Mouse (Mus musculus) CH12.LX (cell line): ENCODE data around the gene Abca16. TPM values are rescaled to one million over a fixed set of nuclear protein-coding genes. Genes with fewer than 3 reads are reported as not detected.
A peak's percentile ranks its signal among the peaks of the same experiment; 100 is the strongest.

ENCODE experiments used
- DNase-seq: peaks from one replicate; pipeline ENCODE4 v3.0.0-alpha.2; 2013; ENCODE audit errors: extremely low read depth
- H3K27ac ChIP-seq: 2 replicates; pipeline ENCODE4 v1.5.1; 2012; ENCODE audit warnings: low read depth, mild to moderate bottlenecking, control low read depth, moderate library complexity; ENCODE audit not compliant: insufficient read depth
- H3K27me3 ChIP-seq: replicated peaks from 2 replicates; pipeline ENCODE3; 2012; ENCODE audit warnings: inconsistent platforms
- H3K36me3 ChIP-seq, 2 experiments: replicated peaks in 1 of 2; 2 replicates each; pipeline versions ENCODE3 to v1.6.1; 2012; ENCODE audit warnings: inconsistent platforms in 1 of 2, low read length in 1 of 2, mild to moderate bottlenecking in 1 of 2, mixed read lengths in 1 of 2, moderate library complexity in 1 of 2; ENCODE audit not compliant: control insufficient read depth in 1 of 2, insufficient read depth in 1 of 2
- H3K4me1 ChIP-seq, 2 experiments: 2 replicates each; pipeline ENCODE4 v1.6.1; 2012; ENCODE audit warnings: inconsistent platforms in 1 of 2, moderate library complexity in 1 of 2; ENCODE audit not compliant: insufficient read depth in 2 of 2, control insufficient read depth in 1 of 2
- H3K4me2 ChIP-seq: 2 replicates; pipeline ENCODE4 v1.6.1; 2012; ENCODE audit warnings: low read depth, mild to moderate bottlenecking, control low read depth; ENCODE audit not compliant: poor library complexity, insufficient read depth, severe bottlenecking
- H3K4me3 ChIP-seq, 3 experiments: fragments of 150-350 bp in 1 of 3; sonication (generic) in 1 of 3; replicated peaks in 1 of 3; 2 replicates each; pipeline versions ENCODE3 to v1.5.1; 2011 to 2012; ENCODE audit warnings: low read depth in 2 of 3, low read length in 2 of 3, mild to moderate bottlenecking in 2 of 3, moderate library complexity in 2 of 3, control low read depth in 1 of 3, improper control_type of control experiment in 1 of 3, inconsistent platforms in 1 of 3, mixed read lengths in 1 of 3; ENCODE audit not compliant: poor library complexity in 1 of 3
- H3K79me2 ChIP-seq: replicated peaks from 2 replicates; pipeline ENCODE4 v1.6.1; 2012; ENCODE audit warnings: mild to moderate bottlenecking, moderate library complexity; ENCODE audit not compliant: control insufficient read depth, poor library complexity, insufficient read depth, severe bottlenecking; ENCODE audit errors: extremely low read depth
- H3K9ac ChIP-seq: 2 replicates; pipeline ENCODE4 v1.6.1; 2012; ENCODE audit warnings: low read depth, mild to moderate bottlenecking, control low read depth, moderate library complexity; ENCODE audit not compliant: insufficient read depth
- H3K9me3 ChIP-seq: replicated peaks from 2 replicates; pipeline ENCODE3; 2012; ENCODE audit warnings: low read length, inconsistent platforms, mixed read lengths
- CTCF ChIP-seq, 2 experiments: IDR thresholded peaks in 1 of 2; conservative IDR thresholded peaks in 1 of 2; 2 replicates each; pipeline ENCODE4 v1.5.1; 2011 to 2012; ENCODE audit warnings: low read depth in 2 of 2, low read length in 2 of 2, improper control_type of control experiment in 1 of 2, inconsistent platforms in 1 of 2, mild to moderate bottlenecking in 1 of 2, moderate library complexity in 1 of 2
- E2F4 ChIP-seq: IDR thresholded peaks from 2 replicates; pipeline ENCODE4 v1.6.1; 2011; ENCODE audit warnings: low read depth, low read length, improper control_type of control experiment; ENCODE audit not compliant: insufficient replicate concordance
- ELF1 ChIP-seq: IDR thresholded peaks from 2 replicates; pipeline ENCODE4 v1.6.1; 2014; ENCODE audit warnings: low read depth, mild to moderate bottlenecking, inconsistent platforms, low read length, improper control_type of control experiment
- ETS1 ChIP-seq: conservative IDR thresholded peaks from 2 replicates; pipeline ENCODE4 v1.6.1; 2012; ENCODE audit warnings: low read depth, mild to moderate bottlenecking, inconsistent platforms, low read length, improper control_type of control experiment, moderate library complexity
- HCFC1 ChIP-seq: IDR thresholded peaks from 2 replicates; pipeline ENCODE4 v1.6.1; 2012; ENCODE audit warnings: low read depth, mild to moderate bottlenecking, inconsistent platforms, low read length, improper control_type of control experiment
- IRF4 ChIP-seq: IDR thresholded peaks from 2 replicates; pipeline ENCODE4 v1.6.1; 2014; ENCODE audit warnings: low read depth, mild to moderate bottlenecking, inconsistent platforms, low read length, improper control_type of control experiment
- JUN ChIP-seq: IDR thresholded peaks from 2 replicates; pipeline ENCODE4 v1.6.1; 2011; ENCODE audit warnings: low read depth, mild to moderate bottlenecking, low read length, improper control_type of control experiment, moderate library complexity; ENCODE audit not compliant: insufficient read depth
- MAFK ChIP-seq: IDR thresholded peaks from 2 replicates; pipeline ENCODE4 v1.6.1; 2011; ENCODE audit warnings: low read length, improper control_type of control experiment; ENCODE audit not compliant: insufficient replicate concordance
- MAX ChIP-seq: IDR thresholded peaks from 2 replicates; pipeline ENCODE4 v1.6.1; 2011; ENCODE audit warnings: low read length, improper control_type of control experiment
- MAZ ChIP-seq: IDR thresholded peaks from 2 replicates; pipeline ENCODE4 v1.6.1; 2012; ENCODE audit warnings: low read depth, mild to moderate bottlenecking, inconsistent platforms, low read length, improper control_type of control experiment, moderate library complexity
- MEF2A ChIP-seq: IDR thresholded peaks from 2 replicates; pipeline ENCODE4 v1.6.1; 2014; ENCODE audit warnings: low read depth, mild to moderate bottlenecking, inconsistent platforms, low read length, improper control_type of control experiment, borderline replicate concordance
- MXI1 ChIP-seq: IDR thresholded peaks from 2 replicates; pipeline ENCODE4 v1.6.1; 2011; ENCODE audit warnings: mild to moderate bottlenecking, low read depth, low read length, improper control_type of control experiment
- MYC ChIP-seq: IDR thresholded peaks from 2 replicates; pipeline ENCODE4 v1.6.1; 2011; ENCODE audit warnings: low read depth, mild to moderate bottlenecking, improper control_type of control experiment, low read length
- PAX5 ChIP-seq: IDR thresholded peaks from 2 replicates; pipeline ENCODE4 v1.6.1; 2012; ENCODE audit warnings: low read length, inconsistent platforms, mixed read lengths
- POLR2A ChIP-seq: IDR thresholded peaks from 2 replicates; pipeline ENCODE4 v1.6.1; 2011; ENCODE audit warnings: low read depth, mild to moderate bottlenecking, improper control_type of control experiment, low read length
- RAD21 ChIP-seq: IDR thresholded peaks from 2 replicates; pipeline ENCODE4 v1.6.1; 2011; ENCODE audit warnings: low read depth, mild to moderate bottlenecking, low read length, improper control_type of control experiment, moderate library complexity
- RCOR1 ChIP-seq: conservative IDR thresholded peaks from 2 replicates; pipeline ENCODE4 v1.6.1; 2012; ENCODE audit warnings: low read depth, mild to moderate bottlenecking, inconsistent platforms, low read length, improper control_type of control experiment
- SMC3 ChIP-seq: IDR thresholded peaks from 2 replicates; pipeline ENCODE4 v1.6.1; 2011; ENCODE audit warnings: low read depth, low read length, improper control_type of control experiment
- TCF12 ChIP-seq: IDR thresholded peaks from 2 replicates; pipeline ENCODE4 v1.6.1; 2014; ENCODE audit warnings: low read depth, mild to moderate bottlenecking, inconsistent platforms, low read length, improper control_type of control experiment
- ZMIZ1 ChIP-seq: IDR thresholded peaks from 2 replicates; pipeline ENCODE4 v1.6.1; 2012; ENCODE audit warnings: low read depth, mild to moderate bottlenecking, inconsistent platforms, low read length, improper control_type of control experiment
- ZNF384 ChIP-seq: IDR thresholded peaks from 2 replicates; pipeline ENCODE4 v1.6.1; 2012; ENCODE audit warnings: low read depth, low read length, improper control_type of control experiment, inconsistent platforms
- dilution Hi-C: fragments of 300-500 bp; cut with MboI; formaldehyde crosslinking; loops from 2 replicates; pipeline ENCODE4 v1.14.3; 2020; ENCODE audit warnings: low sequenced_read_pairs; ENCODE audit not compliant: extremely low pct_unique_long_range_greater_than_20kb, extremely low pct_ligation_motif_present
- in situ Hi-C: fragments of 300-500 bp; cut with MboI; formaldehyde crosslinking; loops from 3 replicates; pipeline ENCODE4 v1.14.3; 2019; ENCODE audit warnings: low sequenced_read_pairs, low pct_ligation_motif_present, low pct_unique_long_range_greater_than_20kb, mixed read lengths
- polyA plus RNA-seq: library from polyadenylated mRNA; unstranded; fragments of >175 nt; gene quantifications from 2 replicates; pipeline ENCODE4 v1.2.1, GENCODE M21; 2012; ENCODE audit warnings: low read depth; ENCODE audit not compliant: insufficient read length
- total RNA-seq, 2 experiments: library from RNA; depleted of rRNA; stranded (reverse); fragments of 300-350 nt in 1 of 2; fragments of >200 nt in 1 of 2; gene quantifications; 2 replicates each; pipeline ENCODE4 v1.2.3; 2012 to 2014

Abca16 gene
- not detected in 2 replicates for total RNA-seq (2012; rRNA removed)
- not detected in 2 replicates for total RNA-seq (2014; rRNA removed)
- polyA plus RNA-seq, result not detected in 2 replicates

- peaks cover 1% of the 10 kb centered on the region for H3K27me3 ChIP-seq
- no peak within 1 kb of the TSS for H3K4me2 ChIP-seq
- in situ Hi-C loops, result no loop called here
- H3K9ac ChIP-seq, result no peak within 1 kb of the TSS
- H3K79me2 ChIP-seq, result no peaks in the 10 kb centered on the region
- TF ChIP-seq ZMIZ1 (no peak), ETS1 (no peak), JUN (no peak), MEF2A (no peak), MAFK (no peak), RAD21 (no peak), ZNF384 (no peak), MAX (no peak), POLR2A (no peak), E2F4 (no peak), ELF1 (no peak)
- no peaks in the 10 kb centered on the region for H3K36me3 ChIP-seq
- DNase-seq, result no peak
- H3K4me3 ChIP-seq, result no peak within 1 kb of the TSS
- no peaks in the 10 kb centered on the region for H3K4me1 ChIP-seq
- H3K27ac ChIP-seq, result no peak within 1 kb of the TSS
- dilution Hi-C loops, result no loop called here
- no peaks in the 10 kb centered on the region for H3K9me3 ChIP-seq
Measured at GRCm38 (mm10) chr7:120409447-120409846, at the start of gene Abca16. Gene Abca16, plus strand, starts transcription at chr7:120409647.

GRCm38 (mm10) chr7:120361159-120361558, 48.3 kb upstream of the Abca16 start:
- Histone ChIP-seq H3K27ac (no peak overlapping the region), H3K9me3 (no peaks in the 10 kb centered on the region), H3K27me3 (peaks cover 5% of the 10 kb centered on the region), H3K4me3 (no peak overlapping the region), H3K36me3 (no peaks in the 10 kb centered on the region), H3K9ac (no peak overlapping the region), H3K4me1 (peaks cover 0 to 2% of the 10 kb centered on the region in 2 experiments; a peak in 1 of 4 replicates), H3K79me2 (no peaks in the 10 kb centered on the region), H3K4me2 (no peak overlapping the region)
- in situ Hi-C loops (no loop called here), dilution Hi-C loops (no loop called here)
- peak; percentile 58 for DNase-seq
- TF ChIP-seq RAD21, result peak; percentile 49
- peak; percentile 41 for TF ChIP-seq SMC3
- TF ChIP-seq HCFC1, result no peak
- peak; percentile 36 to 70 for TF ChIP-seq CTCF (conservative IDR thresholded peaks at IDR 0.05 in 1 of 2, IDR thresholded peaks at IDR 0.05 in 1 of 2; ENCODE audit: low read depth in 2 of 2, low read length in 2 of 2)

GRCm38 (mm10) chr7:120412391-120412790, 2.9 kb downstream of the Abca16 start:
- H3K4me3 ChIP-seq, result no peak overlapping the region
- no peak overlapping the region for H3K27ac ChIP-seq
- no peak for DNase-seq
- H3K4me1 ChIP-seq, result no peaks in the 10 kb centered on the region
- H3K9ac ChIP-seq, result no peak overlapping the region
- in situ Hi-C loops (no loop called here), dilution Hi-C loops (no loop called here)
- TF ChIP-seq CTCF (conservative IDR thresholded peaks at IDR 0.05 in 1 of 2, IDR thresholded peaks at IDR 0.05 in 1 of 2; ENCODE audit: low read depth in 2 of 2, low read length in 2 of 2) (no peak), MXI1 (no peak), RCOR1 (no peak), TCF12 (no peak), PAX5 (no peak), POLR2A (no peak), ELF1 (no peak), IRF4 (no peak), MAZ (no peak), MYC (no peak)
- no peaks in the 10 kb centered on the region for H3K79me2 ChIP-seq
- peaks cover 1% of the 10 kb centered on the region for H3K27me3 ChIP-seq
- no peaks in the 10 kb centered on the region for H3K36me3 ChIP-seq
- no peak overlapping the region for H3K4me2 ChIP-seq
- H3K9me3 ChIP-seq, result no peaks in the 10 kb centered on the region
